Mouse (Mus musculus): ENCODE data around the gene Kmt5a. TPM values are rescaled to one million over a fixed set of nuclear protein-coding genes. Genes with fewer than 3 reads are reported as not detected.

Kmt5a gene
- polyA plus RNA-seq, 1 experiment from 2014 or later: 58.6 TPM

DNA sequence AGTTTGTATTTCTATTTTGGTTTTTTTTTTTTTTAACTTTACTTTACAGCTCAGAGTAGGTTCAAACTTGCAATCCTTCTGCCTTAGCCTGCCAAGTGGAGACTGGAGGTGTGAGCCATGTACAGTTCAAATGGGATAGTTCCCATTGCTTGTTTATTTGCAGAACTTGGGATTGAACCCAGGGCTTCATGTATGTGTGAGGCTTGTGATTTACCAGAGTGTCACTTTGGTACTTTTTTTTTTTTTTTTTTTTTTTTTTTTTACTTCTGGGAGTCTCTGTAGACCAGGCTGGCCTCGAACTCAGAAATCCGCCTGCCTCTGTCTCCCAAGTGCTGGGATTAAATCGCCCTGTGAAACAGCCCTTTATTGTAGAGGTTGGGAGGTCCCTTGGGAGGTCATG is 4.5 kb downstream of the Kmt5a start:
- no peaks in the 10 kb centered on the region for H3K9me3 ChIP-seq (ENCODE audit: control insufficient read depth, low read length)
- no peak overlapping the region; the same call in 1 of the 2 replicates for H3K4me3 ChIP-seq (ENCODE audit: low read length)
- 71% methylated on average over 3 of the region's 3 CpGs for WGBS
- peaks cover 20% of the 10 kb centered on the region for H3K4me1 ChIP-seq (ENCODE audit: control insufficient read depth, insufficient read depth, low read length)
- ATAC-seq (ENCODE audit: low FRiP score, low TSS enrichment): no peak
- peaks cover 22% of the 10 kb centered on the region for H3K36me3 ChIP-seq (ENCODE audit: control insufficient read depth, insufficient read depth, low read length)
- H3K4me2 ChIP-seq (replicated peaks; ENCODE audit: low read depth, low read length): peak overlapping the region; percentile 68; the same call in 1 of the 2 replicates
- H3K9ac ChIP-seq (ENCODE audit: low read depth, low read length): no peak overlapping the region
- H3K27ac ChIP-seq (ENCODE audit: low read depth, low read length): no peak overlapping the region
- H3K27me3 ChIP-seq (ENCODE audit: control insufficient read depth, insufficient read depth, low read length): no peaks in the 10 kb centered on the region

GRCm38 (mm10) chr5:124444661-124445561 is 5.2 kb downstream of the Kmt5a start:
- H3K4me2 ChIP-seq (replicated peaks; ENCODE audit: low read depth, low read length): peak overlapping the region; percentile 68
- H3K9ac ChIP-seq (ENCODE audit: low read depth, low read length): peak overlapping the region; percentile 98
- H3K36me3 ChIP-seq (ENCODE audit: control insufficient read depth, insufficient read depth, low read length): peaks cover 29% of the 10 kb centered on the region
- 6% methylated on average over 48 of the region's 66 CpGs for WGBS
- H3K4me1 ChIP-seq (ENCODE audit: control insufficient read depth, insufficient read depth, low read length): peaks cover 19% of the 10 kb centered on the region
- no peaks in the 10 kb centered on the region for H3K27me3 ChIP-seq (ENCODE audit: control insufficient read depth, insufficient read depth, low read length)
- no peaks in the 10 kb centered on the region for H3K9me3 ChIP-seq (ENCODE audit: control insufficient read depth, low read length)
- peak overlapping the region; percentile 74; the same call in 1 of the 2 replicates for H3K27ac ChIP-seq (ENCODE audit: low read depth, low read length)
- peak overlapping the region; percentile 89 for H3K4me3 ChIP-seq (ENCODE audit: low read length)
- peak; percentile 83 for ATAC-seq (ENCODE audit: low FRiP score, low TSS enrichment)

- Histone ChIP-seq H3K36me3 (ENCODE audit: control insufficient read depth, insufficient read depth, low read length) (peaks cover 37% of the 10 kb centered on the region), H3K27ac (ENCODE audit: low read depth, low read length) (peak overlapping the region; percentile 91), H3K9ac (ENCODE audit: low read depth, low read length) (peak overlapping the region; percentile 98), H3K27me3 (ENCODE audit: control insufficient read depth, insufficient read depth, low read length) (no peaks in the 10 kb centered on the region), H3K4me1 (ENCODE audit: control insufficient read depth, insufficient read depth, low read length) (peaks cover 16% of the 10 kb centered on the region), H3K4me2 (replicated peaks; ENCODE audit: low read depth, low read length) (peak overlapping the region; percentile 68), H3K9me3 (ENCODE audit: control insufficient read depth, low read length) (no peaks in the 10 kb centered on the region), H3K4me3 (ENCODE audit: low read length) (peak overlapping the region; percentile 89)
- ATAC-seq (ENCODE audit: low FRiP score, low TSS enrichment): peak; percentile 66
- WGBS: under 1% methylated on average over 32 of the region's 77 CpGs
These were observed 6.0 kb downstream of the Kmt5a start for GRCm38 (mm10) chr5:124445621-124446293.

DNA sequence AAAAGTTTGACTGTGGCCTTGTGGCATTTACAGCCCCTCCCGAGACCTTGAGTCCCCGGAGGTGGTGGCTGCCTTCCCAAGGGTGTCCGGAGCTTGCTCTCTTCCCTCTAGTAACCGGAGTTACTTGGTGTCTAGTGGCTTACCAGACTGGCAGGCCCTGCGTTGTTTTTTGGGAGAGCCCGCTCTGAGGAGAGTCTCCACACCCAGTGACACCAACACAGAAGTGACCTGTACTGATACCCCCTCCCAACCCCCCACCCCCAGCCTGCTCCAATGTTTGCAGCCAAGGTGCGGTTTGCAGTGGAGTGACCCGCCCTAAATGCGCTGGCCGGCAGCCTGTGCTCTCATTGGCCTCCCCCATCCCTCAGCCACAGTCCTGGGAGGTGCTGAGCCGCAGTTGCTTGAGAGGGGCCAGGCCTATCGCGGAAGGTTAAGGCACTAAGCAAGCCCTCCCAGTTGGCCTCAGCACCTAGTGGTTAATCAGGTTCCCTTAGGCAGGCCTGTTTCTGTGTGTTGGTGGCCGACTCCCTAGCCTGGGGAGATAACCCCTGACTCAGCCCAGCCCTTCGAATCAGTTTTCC is 6.7 kb downstream of the Kmt5a start:
- peaks cover 14% of the 10 kb centered on the region for H3K4me1 ChIP-seq (ENCODE audit: control insufficient read depth, insufficient read depth, low read length)
- peak overlapping the region; percentile 98 for H3K9ac ChIP-seq (ENCODE audit: low read depth, low read length)
- peak overlapping the region; percentile 68 for H3K4me2 ChIP-seq (replicated peaks; ENCODE audit: low read depth, low read length)
- H3K27me3 ChIP-seq (ENCODE audit: control insufficient read depth, insufficient read depth, low read length): no peaks in the 10 kb centered on the region
- no peaks in the 10 kb centered on the region for H3K9me3 ChIP-seq (ENCODE audit: control insufficient read depth, low read length)
- 2% methylated on average over 15 of the region's 15 CpGs for WGBS
- H3K27ac ChIP-seq (ENCODE audit: low read depth, low read length): peak overlapping the region; percentile 91
- peak overlapping the region; percentile 89 for H3K4me3 ChIP-seq (ENCODE audit: low read length)
- peak; percentile 74 for ATAC-seq (ENCODE audit: low FRiP score, low TSS enrichment)
- H3K36me3 ChIP-seq (ENCODE audit: control insufficient read depth, insufficient read depth, low read length): peaks cover 43% of the 10 kb centered on the region

- no peak overlapping the region for H3K4me3 ChIP-seq (ENCODE audit: low read length)
- H3K27ac ChIP-seq (ENCODE audit: low read depth, low read length): no peak overlapping the region
- ATAC-seq (ENCODE audit: low FRiP score, low TSS enrichment): no peak
- H3K27me3 ChIP-seq (ENCODE audit: control insufficient read depth, insufficient read depth, low read length): no peaks in the 10 kb centered on the region
- peaks cover 18% of the 10 kb centered on the region for H3K4me1 ChIP-seq (ENCODE audit: control insufficient read depth, insufficient read depth, low read length)
- no peak overlapping the region for H3K9ac ChIP-seq (ENCODE audit: low read depth, low read length)
- H3K4me2 ChIP-seq (replicated peaks; ENCODE audit: low read depth, low read length): no peak overlapping the region
- H3K36me3 ChIP-seq (ENCODE audit: control insufficient read depth, insufficient read depth, low read length): peaks cover 73% of the 10 kb centered on the region
- H3K9me3 ChIP-seq (ENCODE audit: control insufficient read depth, low read length): no peaks in the 10 kb centered on the region
- 86% methylated on average over 6 of the region's 6 CpGs for WGBS
These were observed 9.8 kb downstream of the Kmt5a start for GRCm38 (mm10) chr5:124449494-124449893.

DNA sequence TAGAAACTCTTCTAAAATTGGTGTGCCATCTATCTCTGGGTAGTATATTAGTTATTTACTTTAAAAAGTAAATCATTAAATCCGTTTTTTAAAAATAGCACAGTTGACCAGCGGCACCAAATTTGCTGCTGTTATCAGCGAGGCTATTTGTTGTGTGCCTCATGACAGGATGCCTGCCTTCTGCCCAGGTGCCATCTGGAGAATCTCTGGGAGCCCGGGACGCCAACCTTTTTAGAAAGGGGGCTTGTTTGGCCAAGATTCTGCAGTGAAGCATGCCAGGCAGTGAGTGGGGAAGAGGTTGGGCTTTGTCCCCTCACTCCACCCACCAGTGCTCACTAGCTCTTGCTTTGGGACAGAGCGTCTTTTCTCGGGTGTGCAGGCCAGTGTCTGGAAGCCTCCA is 10.3 kb downstream of the Kmt5a start:
- Histone ChIP-seq H3K4me2 (replicated peaks; ENCODE audit: low read depth, low read length) (no peak overlapping the region), H3K9ac (ENCODE audit: low read depth, low read length) (no peak overlapping the region), H3K36me3 (ENCODE audit: control insufficient read depth, insufficient read depth, low read length) (peaks cover 78% of the 10 kb centered on the region), H3K27ac (ENCODE audit: low read depth, low read length) (no peak overlapping the region), H3K27me3 (ENCODE audit: control insufficient read depth, insufficient read depth, low read length) (no peaks in the 10 kb centered on the region), H3K4me3 (ENCODE audit: low read length) (no peak overlapping the region), H3K9me3 (ENCODE audit: control insufficient read depth, low read length) (no peaks in the 10 kb centered on the region), H3K4me1 (ENCODE audit: control insufficient read depth, insufficient read depth, low read length) (peaks cover 15% of the 10 kb centered on the region)
- 90% methylated on average over 7 of the region's 7 CpGs for WGBS
- ATAC-seq (ENCODE audit: low FRiP score, low TSS enrichment): no peak

GRCm38 (mm10) chr5:124450641-124451340 is 11.1 kb downstream of the Kmt5a start:
- H3K36me3 ChIP-seq (ENCODE audit: control insufficient read depth, insufficient read depth, low read length): peaks cover 84% of the 10 kb centered on the region
- H3K4me3 ChIP-seq (ENCODE audit: low read length): no peak overlapping the region
- no peak for ATAC-seq (ENCODE audit: low FRiP score, low TSS enrichment)
- 80% methylated on average over 16 of the region's 16 CpGs for WGBS
- peaks cover 15% of the 10 kb centered on the region for H3K4me1 ChIP-seq (ENCODE audit: control insufficient read depth, insufficient read depth, low read length)
- H3K9me3 ChIP-seq (ENCODE audit: control insufficient read depth, low read length): no peaks in the 10 kb centered on the region
- H3K27ac ChIP-seq (ENCODE audit: low read depth, low read length): no peak overlapping the region
- no peak overlapping the region for H3K4me2 ChIP-seq (replicated peaks; ENCODE audit: low read depth, low read length)
- H3K27me3 ChIP-seq (ENCODE audit: control insufficient read depth, insufficient read depth, low read length): no peaks in the 10 kb centered on the region
- no peak overlapping the region for H3K9ac ChIP-seq (ENCODE audit: low read depth, low read length)

DNA sequence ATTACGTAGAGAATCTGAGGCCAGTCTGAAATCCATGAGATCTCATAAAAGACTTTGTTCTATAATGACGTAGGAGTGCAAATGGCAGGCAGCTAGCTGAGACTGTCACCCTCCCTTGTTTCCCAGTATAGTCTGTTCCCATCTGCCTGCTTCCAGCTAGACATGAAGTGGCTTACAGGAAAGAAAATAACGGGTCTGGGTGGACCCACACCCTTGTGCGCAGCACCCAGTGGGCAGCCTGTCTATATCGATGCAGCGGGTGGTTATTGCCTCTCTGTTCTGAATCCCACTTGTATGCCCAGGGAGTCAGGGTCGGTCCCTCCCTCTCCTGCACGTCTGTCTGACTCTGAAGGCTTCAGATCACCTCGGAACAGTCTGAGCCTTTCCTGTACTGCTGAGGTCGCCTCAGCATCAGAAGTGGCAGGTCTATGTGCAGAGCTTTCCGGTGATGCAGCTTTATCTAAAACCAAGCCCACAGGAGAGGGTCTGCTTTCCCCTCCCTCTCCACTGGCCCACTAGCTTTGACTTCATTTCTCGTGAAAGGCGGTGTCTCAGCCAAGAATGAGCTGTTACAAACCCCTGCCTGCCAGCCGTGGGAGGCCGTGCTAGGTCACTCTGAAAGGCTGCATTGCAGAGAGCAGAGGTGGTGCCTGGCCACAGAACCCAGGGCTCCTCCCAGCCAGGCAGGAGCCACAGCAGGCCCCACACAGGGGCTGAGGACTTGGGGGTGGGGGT is 12.9 kb downstream of the Kmt5a start:
- ATAC-seq (ENCODE audit: low FRiP score, low TSS enrichment): no peak
- no peak overlapping the region for H3K27ac ChIP-seq (ENCODE audit: low read depth, low read length)
- H3K4me3 ChIP-seq (ENCODE audit: low read length): no peak overlapping the region
- 81% methylated on average over 15 of the region's 15 CpGs for WGBS
- H3K9ac ChIP-seq (ENCODE audit: low read depth, low read length): no peak overlapping the region
- no peaks in the 10 kb centered on the region for H3K9me3 ChIP-seq (ENCODE audit: control insufficient read depth, low read length)
- 0 out of 2 replicates have a peak, but pooled peaks cover 5% of the 10 kb centered on the region for H3K4me1 ChIP-seq (ENCODE audit: control insufficient read depth, insufficient read depth, low read length)
- H3K27me3 ChIP-seq (ENCODE audit: control insufficient read depth, insufficient read depth, low read length): no peaks in the 10 kb centered on the region
- H3K36me3 ChIP-seq (ENCODE audit: control insufficient read depth, insufficient read depth, low read length): peaks cover 96% of the 10 kb centered on the region
- no peak overlapping the region for H3K4me2 ChIP-seq (replicated peaks; ENCODE audit: low read depth, low read length)

Data from kidney, embryonic 14.5 days (tissue).